Mouse (Mus musculus): ENCODE measurements around the gene Arhgap27.

Gene Arhgap27

DNA sequence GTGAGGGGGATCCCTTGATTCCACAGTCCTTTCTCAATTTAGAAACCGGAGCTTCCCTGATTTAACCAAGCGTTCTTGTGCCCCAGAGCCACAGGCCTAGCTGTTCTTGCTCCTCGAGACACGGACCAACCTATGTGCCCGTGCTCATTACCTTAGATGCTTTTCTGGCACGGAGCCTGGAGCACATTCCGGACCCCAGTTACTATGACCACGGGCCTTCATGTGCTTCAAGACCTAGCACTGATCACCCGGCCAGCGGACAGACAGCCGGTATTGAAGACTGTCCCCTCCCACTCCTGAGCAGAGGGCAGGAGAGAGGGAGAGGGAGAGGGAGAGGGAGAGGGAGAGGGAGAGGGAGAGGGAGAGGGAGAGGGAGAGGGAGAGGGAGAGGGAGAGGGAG, 8.2 kb downstream of the Arhgap27 start:
- DNase-seq = peak; percentile 87 to 94

DNA sequence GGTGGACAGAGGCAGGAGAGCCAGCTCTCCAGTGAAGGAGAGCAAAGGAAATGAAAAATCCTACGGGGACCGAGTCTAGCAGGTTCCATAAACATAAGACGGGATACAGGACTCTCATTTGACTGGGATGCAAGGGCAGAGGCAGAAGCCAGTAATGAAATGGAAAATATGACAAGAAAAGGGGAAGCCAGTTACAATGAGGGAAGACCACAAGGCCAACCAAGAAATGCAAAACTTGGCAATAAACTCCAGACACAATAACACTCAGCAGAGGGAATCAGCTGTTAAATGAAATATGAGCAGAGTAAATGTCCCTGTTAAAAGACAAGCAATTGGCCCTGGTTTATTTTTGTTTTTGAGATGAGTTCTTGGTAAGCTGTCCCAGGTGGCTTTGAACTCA, 9.5 kb downstream of the Arhgap27 start:
- no peak for DNase-seq

DNA sequence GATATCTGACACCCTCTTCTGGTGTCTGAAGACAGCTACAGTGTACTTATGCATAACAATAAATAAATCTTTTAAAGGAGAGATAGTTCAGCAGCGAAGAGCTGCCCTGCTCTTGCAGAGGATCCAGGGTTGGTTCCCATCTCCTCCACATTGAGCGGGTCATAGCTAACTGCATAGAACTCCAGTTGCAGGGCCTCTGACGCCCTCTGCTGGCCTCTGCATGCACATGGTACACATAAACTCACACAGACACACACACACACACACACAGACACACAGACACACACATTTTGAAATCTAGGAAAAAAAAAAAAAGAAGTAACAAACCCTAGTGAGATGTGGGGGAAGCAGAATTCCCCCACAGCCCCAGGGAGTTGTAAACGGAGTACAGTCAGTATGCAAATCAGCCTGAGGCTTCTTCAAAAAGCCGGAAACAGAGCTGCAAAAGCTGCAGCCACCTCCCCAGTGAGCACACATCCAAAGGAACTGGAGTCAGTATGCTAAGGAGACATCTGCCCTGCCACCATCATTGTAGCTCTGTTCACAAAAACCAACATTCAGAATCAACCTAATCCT, 11.2 kb downstream of the Arhgap27 start:
- no peak for DNase-seq

DNA sequence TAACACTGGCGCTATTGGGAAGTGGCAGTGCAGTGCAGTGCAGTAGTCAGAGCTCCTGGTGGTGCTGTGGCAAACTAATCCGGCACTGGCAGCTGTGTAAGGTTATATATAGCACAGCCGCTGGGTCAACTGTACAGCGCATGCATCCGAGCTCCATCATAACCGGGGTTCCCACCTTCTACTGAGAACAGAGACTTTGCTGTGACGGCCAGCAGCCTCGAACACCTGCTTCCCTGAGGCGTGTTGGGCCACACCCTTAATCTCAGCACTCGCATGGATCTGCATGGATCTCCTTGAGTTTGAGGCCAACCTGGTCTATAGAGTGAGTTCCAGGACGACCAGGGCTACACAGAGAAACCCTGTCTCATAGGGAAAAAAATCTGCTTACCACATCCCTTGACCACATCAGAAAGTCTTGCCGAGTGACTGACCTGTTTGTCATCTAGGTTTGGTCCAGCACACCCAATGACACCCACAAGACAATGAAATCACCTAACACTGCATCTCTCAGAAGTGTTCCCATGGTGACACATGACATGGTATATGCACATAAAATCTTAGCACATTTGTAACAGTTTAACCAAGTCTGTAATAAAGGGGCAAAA, 12.7 kb downstream of the Arhgap27 start:
- DNase-seq = no peak

DNA sequence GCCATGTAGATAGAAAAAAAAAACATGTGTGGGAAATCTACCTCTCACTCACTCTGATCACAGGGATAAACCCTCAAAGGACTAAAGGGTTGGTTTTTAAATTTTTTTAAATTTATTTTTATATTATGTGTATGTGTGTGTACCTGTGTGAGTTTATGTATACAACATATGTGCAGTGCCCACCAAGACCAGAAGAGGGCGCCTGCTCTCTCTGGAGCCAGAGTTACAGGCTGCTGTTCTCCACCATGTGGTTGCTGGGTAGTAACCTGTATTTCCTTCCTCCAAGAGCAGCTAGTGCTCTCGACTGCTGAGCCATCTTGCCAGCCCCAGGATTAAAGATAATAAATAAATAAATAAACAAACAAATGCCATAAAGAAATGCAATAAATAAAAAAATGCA, 13.8 kb downstream of the Arhgap27 start:
- DNase-seq = no peak

DNA sequence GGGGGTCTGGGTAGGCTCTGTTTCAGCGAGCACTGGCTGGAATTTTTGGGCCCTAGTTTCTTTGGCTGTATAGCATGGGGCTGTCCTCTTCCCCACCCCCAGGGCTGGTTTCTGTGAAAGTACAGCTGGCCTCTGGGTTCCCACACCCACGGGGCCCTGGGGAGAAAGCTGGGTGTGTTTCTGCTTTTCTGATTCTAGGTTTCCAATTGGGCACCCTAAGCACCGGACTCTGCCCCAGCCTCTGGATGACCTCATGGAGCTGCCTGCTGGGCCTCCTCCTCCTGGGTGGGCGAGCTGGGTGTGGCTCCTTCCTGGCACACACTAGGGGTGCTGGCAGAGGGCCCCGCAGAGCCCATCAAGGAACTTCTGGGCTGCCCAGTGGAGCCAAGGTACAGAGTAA, 16.8 kb downstream of the Arhgap27 start:
- DNase-seq = peak; percentile 92 to 94

DNA sequence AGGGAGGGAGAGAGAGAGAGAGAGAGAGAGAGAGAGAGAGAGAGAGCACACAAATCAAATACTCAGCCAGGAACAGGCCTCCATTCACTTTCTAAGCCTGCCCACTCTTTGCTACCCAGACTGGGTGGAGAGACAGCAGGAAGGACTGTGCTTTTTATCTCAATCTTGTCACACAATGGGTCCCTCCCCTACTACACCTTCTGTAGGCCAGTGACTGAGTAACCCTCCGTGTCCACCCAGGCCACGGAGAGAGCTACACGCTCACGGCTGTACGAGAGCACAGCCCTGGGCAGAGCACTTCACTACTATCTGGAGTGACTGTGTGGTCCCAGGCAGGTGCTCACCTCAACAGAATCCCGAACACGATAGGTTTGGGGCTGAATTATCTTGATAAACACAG, 17.3 kb downstream of the Arhgap27 start:
- DNase-seq = no peak

DNA sequence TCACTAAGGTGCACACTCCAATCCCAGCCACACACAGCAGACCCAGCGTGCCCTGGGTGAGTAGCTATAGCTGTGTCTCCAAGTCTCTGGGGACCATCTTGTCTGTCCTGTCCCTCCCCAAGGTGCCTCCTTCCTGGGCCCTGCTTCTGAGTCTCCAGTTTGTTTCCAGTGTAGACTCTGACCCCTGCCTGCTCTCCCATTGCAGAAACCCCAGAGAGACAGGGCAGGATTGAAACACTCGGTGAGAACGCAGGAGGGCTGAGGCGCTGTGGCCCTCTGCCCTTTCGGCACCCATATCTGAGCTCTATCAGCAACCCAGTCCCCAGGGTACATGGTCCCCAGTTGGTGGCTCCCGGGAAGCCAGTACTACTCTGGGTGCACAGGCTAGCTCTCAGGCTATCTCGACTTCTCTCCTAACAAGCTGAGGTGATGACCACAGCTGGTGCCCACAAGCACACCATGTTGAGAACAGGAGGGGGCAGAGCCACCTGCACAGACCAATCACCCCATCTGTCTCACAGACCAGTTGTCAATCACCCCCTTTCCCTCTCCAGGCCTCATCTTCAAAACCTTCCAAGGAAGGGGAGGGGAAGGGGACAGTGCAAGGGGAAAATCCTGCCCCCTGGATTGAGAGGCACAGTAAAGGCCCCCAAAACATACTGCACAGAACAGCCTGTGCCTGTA, 17.9 kb downstream of the Arhgap27 start:
- DNase-seq = peak in 1 of 2 experiments; percentile 45

DNA sequence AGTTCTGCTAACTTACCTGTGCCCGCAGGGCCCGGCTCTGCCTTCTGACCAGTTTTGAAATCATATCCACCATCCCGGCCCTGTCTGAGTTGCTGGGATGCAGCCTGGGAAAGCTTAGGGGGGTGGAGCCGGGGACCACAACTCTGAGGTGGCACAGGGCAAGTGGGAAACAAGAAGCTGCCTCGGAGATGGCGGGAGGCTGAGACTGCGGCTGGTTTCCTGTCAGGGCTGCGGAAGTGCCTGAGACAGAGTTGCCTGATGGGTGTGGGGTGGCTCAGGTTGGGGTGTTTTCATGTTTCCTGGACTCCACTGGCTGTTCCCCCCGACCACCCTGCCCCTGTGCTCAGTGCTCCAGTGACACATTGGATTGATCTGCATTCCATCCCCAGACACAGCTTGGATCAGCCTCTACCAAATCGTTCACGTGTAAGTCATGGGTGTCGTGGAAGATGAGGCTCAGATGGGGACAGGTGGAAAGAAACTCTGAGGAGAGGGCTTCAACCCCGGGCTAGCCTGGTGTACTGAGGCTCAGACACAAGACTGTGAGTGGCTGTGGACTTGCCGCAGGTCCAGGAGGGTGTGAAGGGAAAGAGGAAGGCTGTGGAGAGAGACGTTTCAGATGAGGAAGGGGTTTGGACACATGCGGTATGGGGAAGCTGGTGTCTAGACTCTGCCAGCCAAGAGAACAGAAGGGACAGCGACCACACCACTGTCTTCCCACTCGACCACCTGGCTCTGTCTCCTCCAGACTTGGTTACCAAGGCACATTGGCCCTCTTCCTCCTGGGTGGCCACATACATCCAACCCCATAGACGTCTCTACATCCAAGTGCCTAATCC, 18.8 kb downstream of the Arhgap27 start:
- no peak for DNase-seq

DNA sequence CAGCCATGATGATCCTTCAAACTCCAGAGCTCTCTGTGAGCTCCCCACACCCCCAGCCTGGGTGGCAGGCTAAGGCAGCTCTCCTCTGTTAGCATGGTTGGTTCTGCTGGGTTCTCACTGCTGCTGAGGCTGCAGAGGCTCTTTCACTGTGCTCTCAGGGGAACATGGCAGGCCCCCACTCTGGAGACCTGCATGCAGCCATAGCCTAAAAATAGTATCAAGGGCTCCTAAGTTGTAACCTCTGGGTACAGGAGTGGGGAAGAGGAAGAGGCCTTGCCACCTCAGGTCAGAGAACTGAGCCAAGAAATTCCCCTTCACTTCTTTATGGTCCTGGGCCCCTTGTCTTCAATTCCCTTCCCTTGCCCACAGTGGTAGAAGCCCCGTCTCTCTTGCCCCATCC, 19.6 kb downstream of the Arhgap27 start:
- no peak for DNase-seq

DNA sequence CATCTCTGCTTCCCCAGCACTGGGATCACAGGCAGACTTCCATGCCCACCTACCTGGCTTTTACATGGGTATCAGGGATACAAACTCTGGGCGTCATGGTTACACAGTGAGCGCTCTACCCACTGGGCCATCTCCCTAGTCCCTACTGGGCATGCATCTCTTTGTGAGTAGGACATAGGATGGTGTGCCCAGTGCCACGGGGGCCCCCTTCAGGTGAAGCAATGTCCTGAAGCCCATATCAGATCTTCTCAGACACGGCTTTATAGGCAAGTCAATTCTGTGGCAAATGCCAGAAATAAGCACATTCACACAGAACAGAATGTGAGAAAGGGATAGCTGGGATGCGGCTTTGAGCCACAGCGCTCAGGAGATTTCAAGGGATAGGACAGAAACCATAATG, 20.4 kb downstream of the Arhgap27 start:
- no peak for DNase-seq

DNA sequence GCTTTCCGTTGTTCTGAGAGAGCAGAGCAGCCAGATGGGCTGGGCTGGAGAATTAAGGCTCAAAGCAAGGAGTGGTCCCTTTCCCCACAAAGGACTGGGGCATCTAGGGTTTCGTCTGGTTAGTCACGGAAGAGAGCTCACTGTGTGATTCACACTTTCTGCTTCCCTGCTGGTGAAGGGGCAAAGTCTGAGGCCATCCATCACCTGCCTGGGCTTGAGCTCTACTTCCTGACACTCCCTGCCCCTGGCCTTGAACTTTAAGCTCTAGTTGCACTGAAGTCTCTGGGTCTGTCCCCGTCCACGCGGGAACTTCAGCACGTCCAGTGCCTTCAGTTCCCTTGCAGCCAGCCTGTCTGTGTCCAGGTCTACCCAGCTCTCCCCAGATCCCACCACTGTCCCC, 22.8 kb downstream of the Arhgap27 start:
- DNase-seq = peak; percentile 83 to 92

DNA sequence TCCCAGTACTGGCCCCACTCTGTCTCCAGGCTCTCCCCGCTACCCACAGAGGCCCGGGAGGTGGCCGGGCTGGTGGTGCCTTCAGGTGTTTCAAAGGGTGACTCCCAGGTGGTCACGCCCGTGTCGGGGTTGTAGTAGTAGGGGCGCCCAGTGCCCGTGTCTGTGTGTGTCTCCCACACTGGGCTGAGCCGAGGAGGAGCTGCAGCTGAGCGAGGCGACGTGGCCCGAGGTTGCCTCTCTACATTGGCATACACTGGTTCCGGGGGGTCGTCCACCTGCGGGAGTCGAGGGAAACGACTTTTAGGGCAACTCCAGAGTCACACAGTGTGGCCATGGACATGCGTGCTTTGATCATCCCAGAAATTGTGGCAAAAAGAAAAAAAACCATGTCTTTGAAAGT, 23.4 kb downstream of the Arhgap27 start:
- no peak for DNase-seq

DNA sequence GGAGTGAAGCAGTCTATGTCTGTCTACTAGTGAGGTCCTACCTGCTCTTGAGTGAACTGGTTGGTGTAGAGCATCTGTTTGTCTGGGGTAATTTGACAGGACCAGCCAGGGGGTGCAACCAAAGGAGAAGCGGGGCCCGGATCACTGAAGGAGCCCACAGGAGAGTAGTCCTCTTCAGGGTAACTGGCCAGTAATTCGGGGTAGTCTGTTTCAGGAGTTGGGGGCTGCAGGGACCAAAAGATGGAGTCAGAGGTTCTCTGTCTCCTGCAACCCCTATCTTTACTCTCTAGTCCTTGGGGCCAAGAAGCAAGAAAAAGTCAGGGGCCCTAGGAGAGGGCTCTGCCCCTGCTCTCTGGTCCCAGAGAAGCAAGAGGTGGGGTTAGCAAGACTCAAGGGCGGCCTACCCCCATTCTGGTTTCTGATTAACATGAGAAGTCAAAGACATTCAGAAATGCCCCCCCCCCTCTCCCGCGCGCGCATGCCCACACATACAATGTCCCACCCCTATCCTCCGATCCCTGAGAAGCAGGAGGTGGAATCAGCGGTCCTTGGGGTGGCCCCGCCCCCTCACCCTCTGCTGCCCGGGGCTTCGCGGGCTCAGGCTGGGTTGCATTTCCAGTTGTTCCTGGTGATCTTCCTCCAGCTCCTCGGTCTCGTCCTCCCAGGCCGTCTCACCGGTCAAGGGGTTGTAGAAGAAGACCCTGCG, 23.9 kb downstream of the Arhgap27 start:
- peak; percentile 87 to 92 for DNase-seq

DNA sequence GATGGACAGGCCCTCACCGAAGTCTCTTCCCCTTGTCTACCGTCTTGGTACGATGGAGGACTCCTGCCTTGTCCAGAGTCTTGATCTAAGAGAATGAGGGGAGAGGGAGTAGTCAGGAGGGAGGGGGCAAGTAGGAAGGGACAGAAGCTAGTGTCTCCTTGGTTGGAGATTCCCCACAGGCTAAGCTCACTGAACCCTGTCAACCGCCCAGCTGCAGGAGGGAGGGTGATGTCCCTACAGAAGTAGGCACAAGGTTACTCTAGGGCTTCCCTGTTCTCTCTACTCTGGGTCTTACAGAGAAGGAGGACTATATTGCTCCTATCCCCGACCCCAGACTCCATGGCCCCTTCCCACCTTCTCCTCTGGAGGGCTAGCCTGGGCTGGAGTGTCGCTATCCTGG, 24.8 kb downstream of the Arhgap27 start:
- peak; percentile 63 to 77 for DNase-seq

DNA sequence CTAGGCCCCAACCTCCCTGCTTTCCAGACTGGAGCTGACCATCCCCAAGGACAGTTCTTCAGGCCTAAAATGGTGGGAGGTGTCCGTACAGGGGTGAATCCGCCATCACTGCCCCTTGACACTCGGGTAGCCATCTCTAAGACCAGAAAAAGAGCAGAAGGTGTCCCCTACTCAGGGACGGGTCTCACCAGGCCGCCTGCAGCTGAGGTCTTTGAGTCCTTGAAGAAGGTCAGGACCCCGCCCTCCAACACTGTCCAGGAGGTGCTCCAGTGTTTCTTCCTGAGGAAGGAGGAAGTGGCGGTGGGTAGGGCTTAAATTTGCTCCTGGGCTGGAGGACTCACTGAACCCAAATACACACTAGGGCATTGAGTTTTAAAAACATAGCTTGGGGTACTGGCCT, 25.4 kb downstream of the Arhgap27 start:
- no peak for DNase-seq

DNA sequence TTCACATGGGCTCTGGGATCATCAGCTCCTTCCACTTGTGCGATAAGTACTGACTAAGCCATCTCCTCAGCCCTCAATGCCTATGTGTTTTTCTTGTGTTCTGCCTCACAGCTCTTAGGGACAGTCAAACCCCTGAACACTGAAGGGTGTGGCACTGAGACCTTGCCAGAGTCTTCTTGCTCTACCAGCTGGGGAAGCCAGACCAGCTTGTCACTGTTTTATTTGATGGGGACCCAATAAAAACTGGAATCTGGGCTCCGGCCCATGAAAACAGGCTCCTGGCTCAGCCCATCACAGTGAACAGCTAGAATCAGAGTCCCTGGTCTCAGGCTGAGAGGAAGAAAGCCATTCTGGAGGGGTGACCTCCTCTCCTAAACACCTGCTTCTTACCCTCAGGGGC, 26.3 kb downstream of the Arhgap27 start:
- no peak for DNase-seq

DNA sequence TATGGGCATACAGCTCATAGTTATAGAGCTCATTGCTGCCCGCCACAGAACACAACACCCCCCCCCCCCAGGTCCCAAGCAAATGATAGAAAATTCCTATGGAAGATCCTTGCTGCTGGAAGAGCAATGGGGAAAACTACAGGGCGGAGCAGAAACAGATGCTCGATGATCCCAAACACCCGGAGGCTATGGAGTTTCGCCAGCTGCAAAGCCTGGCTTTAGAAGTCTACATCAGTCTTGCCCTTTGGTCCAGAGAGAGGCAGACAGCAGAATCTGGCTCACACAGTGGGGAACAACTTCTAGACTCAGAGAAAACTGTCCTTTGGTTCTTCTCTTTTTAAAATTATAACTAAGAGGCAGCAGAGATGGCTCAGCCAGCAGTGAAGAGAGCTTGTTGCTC, 27.9 kb downstream of the Arhgap27 start:
- DNase-seq = peak; percentile 79 to 85

DNA sequence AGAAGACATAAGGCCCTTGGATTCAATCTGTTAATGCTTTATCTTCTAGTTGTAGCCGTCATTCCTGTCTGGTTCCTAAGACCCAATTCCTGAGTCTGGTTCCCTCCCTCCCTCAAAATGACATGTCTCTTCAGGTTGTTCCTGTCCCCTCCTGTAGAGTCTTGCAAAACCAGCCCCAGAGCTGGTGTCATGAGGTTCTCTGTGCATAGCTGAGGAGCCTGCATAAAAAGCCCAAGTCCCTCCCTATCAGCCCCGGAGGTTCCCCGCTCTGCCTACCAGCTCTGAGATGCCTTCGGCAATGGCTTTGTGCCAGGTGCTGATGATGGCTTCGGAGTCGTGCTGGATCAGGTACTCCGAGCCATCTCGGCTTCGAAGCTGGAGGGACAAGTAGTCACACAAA, 28.6 kb downstream of the Arhgap27 start:
- peak; percentile 52 to 71 for DNase-seq

DNA sequence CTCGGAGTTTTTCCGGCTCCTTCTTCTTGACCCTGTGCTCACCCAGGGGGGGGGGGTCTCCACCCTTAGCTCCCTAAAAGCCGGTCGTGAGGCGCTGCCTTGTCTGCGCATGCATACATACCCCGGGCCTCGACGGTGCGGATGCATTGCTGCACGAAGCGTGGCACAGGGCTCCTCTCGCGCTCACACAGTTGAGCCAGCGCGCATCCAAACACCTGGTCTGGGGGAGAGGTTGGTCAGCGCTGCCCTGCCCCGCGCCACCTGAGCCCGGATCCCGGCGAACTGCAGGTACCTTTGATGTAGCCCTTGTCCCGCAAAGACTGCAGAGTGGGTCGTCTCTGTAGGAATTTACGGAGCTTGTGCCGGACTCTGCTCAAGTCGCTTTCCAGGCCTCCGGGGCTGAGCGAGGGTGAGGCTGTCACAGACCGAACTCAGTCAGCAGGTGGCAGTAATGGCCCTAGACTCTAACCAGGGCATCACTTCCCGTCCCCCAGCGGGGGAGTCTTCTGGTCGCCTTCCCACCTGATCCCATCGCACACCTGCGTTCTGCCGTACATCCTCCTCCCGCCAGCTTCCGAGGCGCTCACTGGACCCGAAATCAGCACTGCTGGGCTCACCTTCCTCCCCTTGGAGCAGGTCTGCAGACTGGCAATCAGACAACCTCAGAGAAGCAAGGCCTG, 29.6 kb downstream of the Arhgap27 start:
- DNase-seq = peak; percentile 41 to 77

DNA sequence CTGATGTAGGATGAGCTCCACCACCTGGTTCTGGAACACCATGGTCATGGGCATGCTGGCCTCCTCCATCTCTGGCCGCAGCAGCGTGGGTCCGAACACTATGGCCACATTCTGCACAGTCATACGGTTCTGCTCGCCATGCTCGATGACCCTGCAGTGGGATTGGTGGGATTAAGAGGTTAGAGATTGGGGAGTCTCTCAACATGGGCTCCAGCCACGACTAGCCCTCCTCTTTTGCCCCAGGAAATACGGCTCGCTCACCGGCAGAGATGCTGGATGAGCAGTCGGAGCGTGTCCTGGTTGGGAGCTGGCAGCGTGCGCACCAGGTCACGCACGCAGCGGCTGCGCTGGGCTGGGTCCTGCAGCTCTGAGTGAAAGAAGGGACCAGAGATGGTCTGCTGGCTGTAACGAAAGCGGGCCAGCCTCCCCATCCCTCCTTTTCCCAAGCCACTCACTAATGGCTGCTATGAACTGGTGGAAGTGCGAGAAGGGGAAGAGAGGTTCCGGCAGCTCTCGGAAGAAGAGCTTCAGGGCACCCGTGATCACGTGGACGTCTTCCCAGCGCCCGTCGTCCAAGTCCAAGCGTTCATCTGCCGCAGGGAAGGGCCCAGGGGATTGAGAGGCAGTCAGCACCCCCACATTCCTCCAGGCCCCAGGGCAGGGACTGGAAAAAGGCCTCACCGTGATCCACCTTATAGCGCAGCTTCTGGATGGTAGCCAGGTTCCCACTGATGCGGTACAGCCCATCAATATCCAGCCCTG, 30.4 kb downstream of the Arhgap27 start:
- DNase-seq = no peak

Measured in kidney, postnatal 36 days (tissue).